Mouse (Mus musculus): ENCODE results near the gene Wrap73.

DNA sequence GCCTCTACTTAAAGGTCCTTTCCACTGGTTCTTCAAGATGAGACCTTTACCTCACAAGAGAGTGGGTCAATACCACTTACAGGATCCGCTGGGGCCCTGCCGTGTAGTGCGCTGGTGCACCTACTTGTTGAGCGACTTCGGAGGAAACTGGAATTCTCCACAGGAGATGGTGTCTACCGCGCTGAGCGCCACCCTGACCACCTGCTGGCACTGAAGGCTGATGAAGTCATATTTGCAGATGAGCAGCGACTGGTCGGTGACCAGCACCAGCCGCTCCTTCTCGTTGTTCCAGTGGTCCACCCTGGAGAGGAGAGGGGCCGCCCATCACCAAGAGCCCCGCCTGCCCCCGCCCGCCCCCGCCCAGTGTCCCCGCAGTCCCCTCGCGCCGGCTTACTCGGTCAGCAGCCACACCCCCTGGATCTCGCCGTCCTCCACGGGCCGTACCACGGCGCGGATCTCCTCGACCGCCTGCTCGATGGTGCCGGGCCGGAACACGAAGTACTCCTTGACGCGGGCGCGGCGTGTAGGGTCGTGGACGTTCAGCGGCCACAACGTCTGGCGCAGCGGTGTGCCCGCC is 17.9 kb downstream of the Wrap73 start:
- TF ChIP-seq CTCF (conservative IDR thresholded peaks at IDR 0.05; ENCODE audit: low read length) (no peak), POU5F1 (IDR thresholded peaks at IDR 0.05; ENCODE audit: borderline replicate concordance, low read length) (no peak), NANOG (IDR thresholded peaks at IDR 0.05; ENCODE audit: borderline replicate concordance, low read length) (no peak)
